Mouse (Mus musculus) kidney, adult 18-20 months (tissue): ENCODE results near the gene Sufu.

ENCODE experiments used
- DNase-seq: peaks from one replicate; pipeline ENCODE4 v3.0.0; 2021

Gene Sufu

DNA sequence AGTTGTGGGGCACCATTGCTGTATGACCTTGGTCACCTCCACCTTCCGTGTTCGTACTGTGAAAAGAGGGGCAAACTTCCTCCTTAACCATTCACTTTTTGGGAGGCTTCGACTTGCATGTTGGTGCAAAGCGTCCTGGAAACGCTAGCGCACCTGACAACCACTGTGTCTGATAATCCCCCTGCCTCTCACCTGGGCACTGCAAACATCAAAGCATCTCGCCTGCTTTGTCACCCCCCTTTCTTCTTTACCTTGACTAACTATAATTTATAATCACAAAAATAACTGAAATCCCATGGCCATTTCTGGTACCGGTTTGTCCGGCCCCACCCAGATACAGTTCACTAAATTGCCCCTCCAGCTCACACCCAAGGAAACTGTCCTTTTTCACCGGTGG lies 2.0 kb upstream of the Sufu start:
- DNase-seq = no peak

DNA sequence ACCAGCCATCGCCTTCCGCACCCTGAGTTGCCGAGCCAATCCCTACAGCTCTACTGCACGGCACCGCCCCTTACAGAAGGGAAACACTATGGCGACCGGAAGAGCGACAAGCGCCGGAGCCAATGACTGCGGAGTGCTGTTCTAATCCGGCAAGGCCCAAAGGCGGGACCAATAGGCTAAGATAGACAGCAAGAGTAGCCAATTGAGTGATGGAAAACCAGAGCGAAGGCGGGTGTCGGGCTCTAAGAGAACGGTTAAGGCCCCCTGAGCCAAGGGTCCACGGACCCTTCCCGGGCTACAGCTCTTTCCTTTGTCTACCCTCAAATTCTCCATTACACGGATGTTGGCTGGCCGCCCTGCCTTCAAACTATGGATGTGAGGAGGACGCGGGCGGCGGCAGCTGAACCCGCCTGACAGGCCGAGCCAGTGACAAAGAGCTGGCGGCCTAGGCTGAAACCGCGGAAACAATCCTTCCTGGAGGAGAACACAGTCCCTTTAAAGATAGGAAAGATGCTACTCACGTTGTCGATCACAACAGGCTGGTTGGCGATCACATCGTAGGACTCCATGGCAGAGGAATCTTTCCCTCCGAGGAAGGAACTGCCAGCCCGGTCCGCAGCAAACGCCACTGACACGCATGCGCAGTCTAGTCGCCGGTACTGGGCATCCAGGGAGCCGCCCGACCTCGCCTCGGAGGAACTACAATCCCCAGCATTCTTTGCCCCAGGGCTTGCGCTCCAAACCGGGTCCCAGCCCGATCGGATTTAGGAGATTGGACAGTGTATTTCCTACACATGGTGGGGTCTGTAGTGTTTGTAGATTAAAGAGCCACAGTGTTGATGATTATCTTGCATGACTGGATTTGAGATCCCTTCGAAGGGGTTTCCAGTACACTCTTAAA lies 1.3 kb upstream of the Sufu start, which contains the start of gene Actr1a:
Gene Actr1a (minus strand): TSS at position 640 of the 901 bp plus-strand sequence.
- peak; percentile 98 for DNase-seq

DNA sequence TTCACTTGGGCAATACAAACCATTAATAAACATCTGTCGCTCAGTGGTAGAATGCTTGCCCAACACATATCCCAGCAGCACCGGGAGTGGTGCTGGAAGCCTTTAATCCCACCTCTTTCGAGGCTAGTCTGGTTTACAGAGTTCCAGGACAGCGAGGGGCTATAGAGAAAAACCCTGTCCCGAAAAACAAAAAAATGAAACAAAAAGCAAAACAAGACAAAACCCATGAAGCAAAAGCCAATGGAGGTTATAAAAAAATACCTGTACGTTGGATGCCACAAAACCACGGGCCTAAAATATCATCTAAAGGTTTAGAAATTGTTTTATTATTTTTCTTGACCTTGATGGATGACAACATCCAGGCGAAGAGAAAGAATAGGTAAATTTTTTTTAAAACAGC lies 587 bp upstream of the Sufu start:
- DNase-seq = no peak

DNA sequence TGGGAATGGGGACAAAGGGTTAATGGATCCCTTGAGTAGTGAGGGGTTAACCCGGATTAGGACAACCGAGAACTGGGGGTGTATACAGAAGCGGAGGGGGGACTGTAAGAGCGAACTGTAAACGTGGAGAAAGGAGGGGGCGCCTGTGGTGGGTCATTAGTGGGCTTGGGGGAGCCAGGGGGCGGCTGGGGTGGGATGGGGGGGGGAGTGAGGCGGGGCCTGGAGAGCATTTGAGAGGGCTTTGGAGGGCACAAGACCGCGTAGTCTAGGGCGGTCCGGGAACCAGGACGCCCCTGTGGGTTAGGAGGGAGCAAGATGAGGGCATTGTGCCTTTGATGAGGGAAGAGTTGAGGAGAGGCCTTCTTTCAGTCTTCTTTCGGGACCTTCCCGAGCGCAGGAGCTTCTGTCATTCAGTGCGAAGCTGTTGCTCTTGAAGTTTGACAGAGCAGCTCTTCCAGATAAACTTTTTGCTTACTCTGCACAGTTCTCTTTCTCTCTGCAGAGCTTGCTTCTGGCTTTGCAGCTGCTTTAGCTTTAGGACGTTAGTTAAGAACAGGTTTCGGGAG lies 823 bp downstream of the Sufu start:
- DNase-seq = no peak

DNA sequence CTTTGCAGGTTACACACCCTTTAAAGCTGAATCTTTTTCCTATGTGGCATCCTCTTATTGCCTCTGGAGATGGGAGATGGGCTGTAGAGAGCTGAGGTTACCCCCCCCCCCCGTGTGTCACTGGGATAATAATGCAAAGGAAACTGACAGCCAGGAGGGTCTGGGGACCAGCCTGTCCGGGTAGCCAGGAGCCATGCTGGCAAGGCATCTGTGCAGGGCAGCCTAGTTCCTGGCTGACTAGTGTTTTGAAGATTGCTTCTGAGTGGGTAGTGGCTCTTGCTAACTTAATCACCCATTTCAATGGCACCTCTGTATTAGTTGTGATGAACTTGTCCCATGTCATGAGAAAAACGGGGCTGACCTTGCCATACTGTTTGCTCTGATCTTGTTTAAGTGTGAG lies 1.7 kb downstream of the Sufu start:
- no peak for DNase-seq

DNA sequence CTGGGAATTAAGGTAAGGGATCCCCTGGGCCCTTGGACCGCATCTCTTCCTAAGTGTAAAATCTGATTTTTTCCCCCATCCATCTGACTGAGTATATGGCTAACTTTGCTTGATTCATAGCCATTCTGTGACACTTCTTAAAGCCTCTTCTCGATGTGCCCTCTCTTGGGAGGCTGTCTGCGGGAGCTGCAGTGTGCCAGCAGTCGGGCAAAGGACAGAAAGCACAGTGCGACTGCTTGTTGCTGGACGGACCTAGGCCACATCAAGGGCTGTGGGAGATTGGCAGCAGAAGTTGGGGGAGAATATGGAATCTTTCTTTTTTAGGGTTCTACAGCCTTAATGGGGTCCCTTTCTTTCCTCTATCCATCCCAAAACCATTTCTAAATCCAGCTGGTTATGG lies 2.7 kb downstream of the Sufu start:
- DNase-seq = no peak

DNA sequence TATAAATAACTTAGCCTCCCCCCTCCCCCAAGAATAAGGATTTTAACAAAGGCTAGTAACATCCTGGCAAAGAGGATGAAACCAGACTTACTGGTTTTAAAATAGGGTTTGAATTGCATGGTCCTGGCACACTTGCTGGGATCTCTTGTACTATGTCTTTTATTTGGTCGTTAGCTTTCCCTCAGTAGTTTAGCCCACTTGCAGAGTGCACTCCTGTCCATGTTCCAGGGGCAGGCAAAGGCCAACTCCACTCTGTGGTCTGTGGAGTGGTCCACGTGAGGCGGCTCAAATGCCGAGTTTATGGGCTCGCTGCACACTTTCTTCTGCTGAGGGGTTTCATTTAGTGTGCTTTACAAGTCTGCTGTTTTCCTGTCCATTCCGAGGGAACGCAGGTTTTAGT lies 3.2 kb downstream of the Sufu start:
- no peak for DNase-seq

DNA sequence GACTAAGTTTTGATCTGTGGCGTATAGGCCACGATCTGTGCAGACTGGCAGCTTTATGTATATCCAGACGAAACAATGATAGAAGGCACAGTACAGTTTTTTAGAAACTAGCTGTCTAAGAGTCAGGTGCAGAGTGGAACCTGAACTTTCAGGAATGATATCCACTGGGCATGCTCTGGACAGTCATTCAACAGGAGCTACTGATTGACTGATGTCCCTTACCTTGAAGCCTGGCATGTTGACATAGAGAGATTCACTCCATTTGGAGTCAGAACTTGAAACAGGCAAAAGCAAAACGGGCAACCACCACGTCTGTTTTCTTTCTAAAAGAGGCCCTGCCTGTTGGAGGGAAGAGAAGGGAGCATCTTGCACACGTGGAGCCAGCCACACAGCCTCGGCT lies 3.9 kb downstream of the Sufu start:
- DNase-seq = no peak

DNA sequence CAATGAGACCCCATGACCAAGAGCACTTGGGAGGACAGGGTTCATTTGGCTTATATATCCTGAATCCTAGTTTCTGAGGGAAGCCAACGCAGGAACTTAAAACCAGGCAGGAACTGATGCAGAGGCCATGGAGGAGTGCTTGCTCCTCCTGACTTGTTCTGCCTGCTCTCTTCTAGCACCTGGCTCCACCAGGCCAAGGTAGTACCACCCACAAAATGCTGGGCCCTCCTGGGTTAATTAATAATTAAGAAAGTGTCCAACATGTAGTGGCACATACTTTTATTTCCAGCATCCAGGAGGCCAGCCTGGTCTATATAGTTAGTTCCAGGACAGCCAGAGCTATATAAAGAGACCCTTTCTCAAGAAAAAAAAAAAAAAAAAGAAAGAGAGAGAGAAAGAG lies 7.3 kb downstream of the Sufu start:
- no peak for DNase-seq

DNA sequence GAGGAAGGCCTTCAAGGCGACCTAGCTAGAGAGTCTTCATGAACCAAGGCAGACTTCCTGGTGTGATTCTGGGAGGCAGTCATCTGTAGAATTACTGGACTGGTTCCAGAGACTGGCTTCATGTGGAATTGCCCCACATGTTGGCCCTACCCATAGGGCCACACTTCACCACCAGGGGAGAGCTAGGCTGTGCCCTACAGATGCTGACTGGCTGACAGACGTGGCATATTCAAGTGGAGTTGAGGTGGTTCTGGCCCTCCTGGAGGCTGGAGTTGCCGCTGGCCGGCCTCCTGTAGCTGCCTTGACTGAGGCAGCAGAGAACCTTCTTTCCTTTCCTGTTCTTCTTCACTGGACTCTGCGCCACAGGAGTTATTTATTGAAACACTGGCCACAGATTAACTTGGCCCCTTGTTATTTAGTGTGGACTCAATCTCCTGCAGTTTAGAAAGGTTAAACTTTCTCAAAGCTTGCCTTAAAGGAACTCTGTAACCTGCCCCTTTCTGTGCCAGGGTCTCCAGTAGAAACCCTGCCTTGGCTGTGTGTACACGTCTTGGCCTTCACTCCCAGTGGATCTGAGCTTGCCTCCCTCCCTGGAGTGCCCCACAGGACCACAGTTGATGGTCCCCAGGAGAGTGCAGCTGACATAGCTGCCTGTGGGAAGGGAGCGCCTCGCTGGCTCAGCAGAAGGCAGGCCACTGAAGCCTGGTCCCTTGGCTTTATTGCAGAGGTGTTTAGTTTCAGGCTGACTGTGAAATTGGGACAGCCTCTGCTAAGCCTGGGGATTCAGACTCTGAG lies 10.1 kb downstream of the Sufu start:
- DNase-seq = peak; percentile 82

DNA sequence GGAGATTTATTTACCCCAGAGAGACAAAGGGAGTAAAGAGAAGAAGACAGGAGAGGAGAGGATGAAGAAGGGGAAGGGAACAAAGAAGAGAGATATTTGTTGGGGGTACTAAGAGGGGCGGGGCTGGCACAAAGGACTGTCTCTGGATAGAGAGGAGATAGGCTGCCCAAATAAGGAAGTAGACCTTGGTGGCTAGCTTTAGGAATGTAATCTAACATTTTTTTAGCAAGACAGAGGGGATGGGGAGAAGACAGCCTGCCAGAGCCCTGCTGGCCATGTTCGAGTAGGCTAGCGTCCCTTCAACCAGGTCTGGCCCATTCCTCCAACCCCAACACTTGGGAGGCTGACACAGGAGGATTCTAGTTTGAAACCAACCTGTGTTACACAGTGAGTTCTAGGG lies 12.8 kb downstream of the Sufu start:
- no peak for DNase-seq

DNA sequence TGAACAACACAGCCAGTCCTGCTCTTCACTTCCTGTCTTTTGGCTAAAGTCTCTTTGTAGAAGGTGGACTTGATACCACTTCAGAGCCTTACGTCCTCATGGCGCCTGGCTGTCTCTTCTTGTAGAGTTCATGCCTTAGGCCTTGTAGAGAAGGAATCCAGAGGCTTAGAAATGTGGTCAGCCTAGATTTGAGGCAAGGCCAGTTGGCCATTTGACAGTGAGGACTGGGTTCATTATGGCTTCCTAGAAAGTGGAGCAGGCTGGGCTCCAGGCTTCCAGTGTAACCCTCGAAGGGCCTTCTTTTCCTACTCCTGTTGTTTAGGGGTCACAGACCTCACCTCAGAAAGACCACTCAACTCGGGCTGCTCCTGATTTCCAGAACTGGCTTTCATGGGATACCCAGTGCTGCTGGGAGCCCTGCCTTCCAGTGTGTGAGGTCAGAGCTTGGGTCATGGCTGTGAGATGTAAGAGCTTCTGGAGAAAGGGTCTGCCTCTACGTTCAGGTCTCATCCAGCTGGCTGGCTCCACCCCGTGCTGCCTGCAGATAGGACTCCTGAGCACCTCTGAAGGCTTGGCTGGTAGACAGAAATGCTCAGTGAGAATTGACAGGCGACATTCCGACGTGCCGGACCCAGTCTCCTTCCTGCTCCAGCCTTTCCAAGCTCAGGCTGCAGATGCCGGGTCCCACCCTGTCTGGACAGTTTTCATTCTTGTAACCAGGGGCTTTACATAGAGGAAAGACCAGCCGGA lies 15.5 kb downstream of the Sufu start:
- DNase-seq = no peak

DNA sequence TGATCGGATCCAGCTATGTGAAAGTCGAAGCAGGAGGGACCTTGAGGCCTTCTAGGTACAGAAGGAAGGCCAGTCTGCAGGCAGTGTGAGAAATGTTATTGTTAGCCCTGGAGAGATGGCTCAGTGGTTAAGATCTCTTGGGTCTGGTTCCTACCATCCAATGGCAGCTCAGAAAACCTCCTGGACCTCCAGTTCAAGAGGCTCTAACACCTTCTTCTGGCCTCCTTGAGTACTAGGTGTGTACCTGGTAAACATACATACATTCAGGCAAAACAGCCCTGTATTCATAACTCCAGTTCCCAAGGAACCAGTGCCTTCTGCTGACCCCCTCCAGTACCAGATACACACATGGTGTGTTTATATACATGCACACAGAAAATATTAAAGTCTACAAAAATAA lies 17.3 kb downstream of the Sufu start:
- no peak for DNase-seq

DNA sequence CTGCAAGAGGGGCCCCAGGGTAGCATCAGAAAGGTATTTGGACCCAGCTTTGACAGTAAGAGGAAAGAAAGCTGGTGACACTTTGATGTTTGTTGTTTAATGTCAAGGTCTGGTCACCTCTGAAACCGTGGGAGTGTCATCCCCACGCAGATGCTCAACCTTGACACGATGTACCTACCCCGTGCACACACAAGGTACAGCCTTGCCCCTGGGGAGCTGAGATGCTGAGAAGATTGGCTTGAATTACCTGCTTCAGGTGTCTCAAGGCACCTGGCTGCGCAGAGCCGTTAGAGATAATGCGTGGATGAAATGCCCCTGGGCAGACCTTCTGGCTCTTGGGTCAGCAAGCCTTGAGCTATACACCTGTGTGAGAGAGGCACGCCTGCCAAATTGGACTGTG lies 17.8 kb downstream of the Sufu start:
- no peak for DNase-seq

DNA sequence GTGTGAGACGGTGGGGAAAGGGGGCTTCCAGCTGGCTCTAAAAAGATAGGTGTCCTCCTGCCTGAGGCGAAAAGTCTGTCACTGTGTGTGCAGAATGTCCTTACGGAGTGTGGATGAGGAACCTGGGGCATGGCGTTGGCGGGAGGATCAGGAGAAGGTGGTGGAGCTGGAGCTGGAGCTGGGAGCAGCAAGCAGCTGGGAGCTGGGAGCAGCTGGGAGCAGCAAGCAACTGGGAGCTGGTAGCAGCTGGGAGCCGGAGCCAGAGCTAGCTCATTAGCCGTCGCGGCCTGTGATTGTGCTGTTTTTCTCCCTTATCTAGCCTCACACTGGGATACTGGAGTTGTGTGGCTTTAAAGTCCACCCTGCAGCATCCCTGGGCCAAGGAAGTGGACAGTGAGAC lies 19.6 kb downstream of the Sufu start:
- DNase-seq = no peak

DNA sequence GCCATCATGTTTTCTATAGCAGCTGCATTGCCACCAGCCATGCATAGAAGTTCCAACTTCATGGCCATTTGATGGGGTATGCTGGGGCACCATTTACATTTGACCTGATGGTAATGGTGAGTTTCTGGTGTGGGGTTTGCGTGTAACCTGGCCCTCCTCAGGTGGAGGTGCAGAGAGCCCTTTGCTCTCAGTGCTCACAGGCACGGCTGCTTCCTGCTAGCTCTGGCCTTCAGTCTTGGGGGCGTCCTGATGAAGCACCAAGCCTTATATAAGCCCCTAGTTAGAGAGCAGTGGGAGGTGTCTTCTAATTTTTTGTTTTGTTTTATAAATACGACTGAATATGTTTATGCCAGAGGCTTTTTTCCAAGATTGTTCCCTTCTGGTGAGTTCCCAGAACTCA lies 21.4 kb downstream of the Sufu start:
- no peak for DNase-seq

DNA sequence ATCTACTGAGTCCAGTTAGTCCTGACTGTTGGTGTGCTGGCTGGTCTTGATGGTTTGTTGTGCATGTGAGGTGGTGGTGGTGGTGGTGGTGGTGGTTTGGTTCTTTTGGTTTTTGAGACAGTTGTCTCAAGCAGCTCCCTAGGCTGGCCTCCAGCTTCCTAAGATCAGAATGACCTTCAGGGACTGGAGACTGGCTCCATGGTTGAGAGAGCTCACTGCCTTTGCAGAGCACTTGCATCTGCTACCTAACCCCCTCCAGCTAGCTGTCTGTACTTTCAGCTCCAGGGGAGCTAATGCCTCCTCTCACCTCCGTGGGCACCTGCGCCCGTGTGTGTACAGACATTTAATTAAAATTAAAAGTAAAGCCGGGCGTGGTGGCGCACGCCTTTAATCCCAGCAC lies 23.7 kb downstream of the Sufu start:
- DNase-seq = no peak

DNA sequence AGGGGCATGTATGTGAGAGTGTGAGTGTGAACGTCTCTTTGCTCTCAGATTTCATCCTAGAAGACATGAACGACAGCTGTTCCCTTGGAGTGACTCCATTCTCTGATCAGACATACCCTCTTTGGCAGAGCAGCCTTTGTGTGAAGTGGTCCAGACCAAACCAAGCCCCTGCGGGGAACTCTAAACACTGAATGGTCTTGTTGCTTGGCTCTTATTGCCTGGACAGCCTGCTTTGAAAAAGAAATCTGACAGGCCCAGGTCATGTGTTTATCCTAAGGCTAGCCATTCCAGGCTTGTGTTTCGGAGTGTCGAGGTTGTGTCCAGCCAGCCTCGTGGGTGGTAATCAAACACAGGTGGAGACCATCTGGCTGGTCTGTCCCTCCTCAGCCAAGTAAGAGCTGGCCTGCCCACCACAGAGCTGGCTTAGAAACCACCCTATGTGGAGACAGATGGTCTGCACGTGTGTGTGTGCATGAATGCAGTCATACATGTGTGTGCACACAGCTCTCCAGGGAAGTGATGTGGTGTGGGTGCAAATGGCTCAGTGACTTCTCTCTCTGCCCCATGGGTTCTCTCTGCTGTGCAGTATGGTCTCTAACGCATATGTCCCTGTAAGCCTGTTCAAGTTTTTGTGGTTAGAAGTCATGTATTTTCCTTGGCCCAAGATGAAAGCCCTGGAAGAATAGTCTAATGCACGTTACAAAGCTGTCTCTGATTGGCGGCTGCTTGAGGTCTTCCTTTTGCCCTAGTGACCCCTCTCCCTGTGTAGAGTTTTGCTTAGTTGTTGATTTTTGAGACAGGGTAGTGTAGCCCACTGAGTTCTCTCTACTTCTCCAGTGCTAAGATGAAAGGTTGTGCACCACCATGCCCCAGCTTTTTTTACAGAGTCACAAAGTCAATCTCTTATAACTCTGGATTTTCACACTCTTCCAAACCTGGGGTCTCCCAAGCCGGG lies 26.0 kb downstream of the Sufu start:
- no peak for DNase-seq

DNA sequence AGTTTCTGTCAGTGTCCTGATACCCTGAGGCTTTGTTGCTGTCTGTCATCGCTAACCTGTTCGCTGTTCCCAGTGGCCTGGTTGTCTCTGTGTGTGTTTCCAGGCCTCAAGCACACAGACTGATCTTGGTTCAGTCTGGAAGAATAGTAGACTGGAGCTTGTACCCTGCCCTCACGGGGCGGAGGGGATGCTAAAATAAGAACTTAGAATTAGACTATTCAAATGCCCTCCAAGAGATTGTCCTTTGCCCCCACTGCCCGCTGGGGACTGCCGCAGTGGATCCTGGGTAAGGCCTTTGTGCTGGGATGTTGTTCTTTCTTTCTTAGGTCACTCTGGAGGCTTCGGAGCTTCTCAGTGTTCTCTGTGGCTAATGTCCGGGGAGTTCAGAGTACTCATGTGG lies 28.6 kb downstream of the Sufu start:
- DNase-seq = peak; percentile 82

DNA sequence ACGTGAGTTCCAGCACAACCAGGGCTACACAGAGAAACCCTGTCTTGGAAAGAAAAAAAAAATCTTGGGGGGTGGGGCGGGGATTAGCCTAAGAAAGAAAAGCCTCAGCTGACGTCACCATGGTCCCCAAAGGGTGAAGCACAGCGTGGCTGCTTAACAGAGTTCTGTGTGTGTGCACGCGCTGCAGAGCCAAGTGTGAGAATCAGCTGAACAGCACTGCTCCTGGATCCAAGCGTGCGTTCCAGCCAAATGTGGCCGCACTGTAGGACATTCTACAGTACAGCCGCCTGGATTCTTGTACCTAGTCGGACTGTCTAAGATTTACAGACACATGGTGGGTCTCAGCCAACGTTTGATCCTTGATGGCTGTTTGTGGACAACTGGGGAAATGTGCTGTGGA lies 29.8 kb downstream of the Sufu start:
- no peak for DNase-seq

DNA sequence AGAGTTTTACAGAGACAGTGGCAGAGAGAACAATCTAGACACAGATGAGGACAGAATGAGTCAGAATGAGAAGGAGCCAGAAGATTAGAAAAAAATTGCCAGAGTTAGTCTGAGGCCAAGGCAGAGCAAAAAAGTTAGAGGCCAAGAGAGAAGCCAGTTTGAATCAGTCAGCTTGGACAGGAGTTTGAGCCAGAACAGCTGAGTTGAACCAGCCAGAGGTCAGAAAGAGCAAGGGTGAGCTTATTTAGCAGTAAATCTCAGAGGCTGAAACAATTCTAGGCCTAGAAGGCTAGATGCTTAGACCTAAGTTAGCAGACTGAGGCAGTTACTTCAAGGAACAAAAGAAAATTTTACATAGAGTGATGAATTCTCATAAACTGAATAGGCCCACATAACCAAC lies 32.6 kb downstream of the Sufu start:
- no peak for DNase-seq

DNA sequence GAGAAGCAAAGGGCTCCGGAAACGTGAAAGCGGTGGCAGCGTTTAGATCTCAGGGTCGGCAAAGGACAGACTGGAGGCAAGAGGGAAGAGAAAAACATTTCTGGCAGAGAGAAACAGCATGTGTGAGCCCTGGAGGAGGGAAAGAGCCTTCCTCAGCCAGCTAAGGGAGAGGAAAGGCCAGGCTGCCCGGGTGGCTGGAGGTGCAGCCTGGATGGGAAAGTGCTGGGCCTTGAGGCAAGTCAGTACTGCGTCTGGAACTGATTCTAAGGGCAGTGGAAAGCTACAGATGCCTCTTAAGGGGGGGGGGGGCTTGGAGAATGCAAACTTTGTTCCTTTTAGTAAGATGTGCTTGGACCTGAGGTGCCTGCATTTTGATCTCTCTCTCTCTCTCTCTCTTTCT lies 37.0 kb downstream of the Sufu start:
- no peak for DNase-seq
